Mouse (Mus musculus) liver, embryonic 14.5 days (tissue): Measurements from ENCODE around the gene Rprd2. TPM values are rescaled to one million over a fixed set of nuclear protein-coding genes. Genes with fewer than 3 reads are reported as not detected.

Experiments used
- ATAC-seq: fragments of 200-750 bp; cut with Nextera tagmentation; 2 replicates; pipeline ENCODE4 v1.8.0; 2017; ENCODE audit warnings: moderate number of reproducible peaks, mild to moderate bottlenecking, moderate library complexity; ENCODE audit not compliant: insufficient read depth
- DNase-seq, 3 experiments: peaks; one replicate each; pipeline ENCODE4 v3.0.0-alpha.2; 2012 to 2013; ENCODE audit warnings: low read depth in 3 of 3, low spot score in 3 of 3
- H3K27ac ChIP-seq: fragments of 300-500 bp; sonication (generic); 2 replicates; pipeline ENCODE4 v1.5.1; 2014; ENCODE audit warnings: moderate library complexity, mild to moderate bottlenecking, control low read depth, inconsistent platforms
- H3K27me3 ChIP-seq: fragments of 300-500 bp; sonication (generic); 2 replicates; pipeline ENCODE4 v1.6.1; 2014; ENCODE audit warnings: mild to moderate bottlenecking, low read length, moderate library complexity; ENCODE audit not compliant: control insufficient read depth, insufficient read depth
- H3K36me3 ChIP-seq: fragments of 300-500 bp; sonication (generic); replicated peaks from 2 replicates; pipeline ENCODE4 v1.6.1; 2014; ENCODE audit warnings: low read depth; ENCODE audit not compliant: control insufficient read depth, insufficient read depth
- H3K4me1 ChIP-seq, 2 experiments: fragments of 200-500 bp in 1 of 2; fragments of 300-500 bp in 1 of 2; sonication (generic) in 1 of 2; replicated peaks; 2 replicates each; pipeline ENCODE4 v1.6.1; 2012 to 2014; ENCODE audit warnings: antibody characterized with exemption in 1 of 2, inconsistent platforms in 1 of 2, low read length in 1 of 2; ENCODE audit not compliant: control insufficient read depth in 2 of 2, insufficient read depth in 2 of 2
- H3K4me2 ChIP-seq: fragments of 300-500 bp; sonication (generic); 2 replicates; pipeline ENCODE4 v1.6.1; 2014; ENCODE audit warnings: low read depth, mild to moderate bottlenecking, control low read depth, moderate library complexity
- H3K4me3 ChIP-seq, 2 experiments: fragments of 200-500 bp in 1 of 2; fragments of 300-500 bp in 1 of 2; sonication (generic) in 1 of 2; 2 replicates each; pipeline ENCODE4 v1.5.1; 2012 to 2014; ENCODE audit warnings: low read depth in 2 of 2, low read length in 2 of 2, mild to moderate bottlenecking in 2 of 2, control low read depth in 1 of 2, inconsistent platforms in 1 of 2, moderate library complexity in 1 of 2; ENCODE audit not compliant: insufficient read depth in 1 of 2
- H3K9ac ChIP-seq: fragments of 300-500 bp; sonication (generic); replicated peaks from 2 replicates; pipeline ENCODE4 v1.6.1; 2014; ENCODE audit warnings: mild to moderate bottlenecking, control low read depth, moderate library complexity
- H3K9me3 ChIP-seq: fragments of 300-500 bp; sonication (generic); 2 replicates; pipeline ENCODE4 v1.6.1; 2016; ENCODE audit warnings: low read length, mixed read lengths; ENCODE audit not compliant: control insufficient read depth
- CTCF ChIP-seq: IDR thresholded peaks from 2 replicates; pipeline ENCODE4 v1.5.1; 2016; ENCODE audit warnings: antibody characterized with exemption, low read depth, control low read depth
- EP300 ChIP-seq: IDR thresholded peaks from 2 replicates; pipeline ENCODE4 v1.6.1; 2016; ENCODE audit warnings: antibody characterized with exemption, low read depth
- WGBS: fragments of 180-500 bp; shearing (Covaris S2); extraction: QIAGEN DNeasy Blood & Tissue Kit; methylation state at CpG from one replicate; pipeline ENCODE4 v1.1.7; 2014; ENCODE audit not compliant: insufficient replicate concordance; 5-methylcytosine and 5-hydroxymethylcytosine counted together
- polyA plus RNA-seq, 2 experiments: library from polyadenylated mRNA; depleted of rRNA in 1 of 2; stranded (reverse) in 1 of 2; unstranded in 1 of 2; fragments of >200 nt; fragmentation: Nextera tagmentation in 1 of 2; extraction: Ambion mirVana in 1 of 2; gene quantifications; 2 replicates each; pipeline versions ENCODE4 v1.2.1 to v1.2.3; 2012 to 2014

Gene Rprd2
- polyA plus RNA-seq, 2 experiments, result 5.3 to 6.6 TPM

DNA sequence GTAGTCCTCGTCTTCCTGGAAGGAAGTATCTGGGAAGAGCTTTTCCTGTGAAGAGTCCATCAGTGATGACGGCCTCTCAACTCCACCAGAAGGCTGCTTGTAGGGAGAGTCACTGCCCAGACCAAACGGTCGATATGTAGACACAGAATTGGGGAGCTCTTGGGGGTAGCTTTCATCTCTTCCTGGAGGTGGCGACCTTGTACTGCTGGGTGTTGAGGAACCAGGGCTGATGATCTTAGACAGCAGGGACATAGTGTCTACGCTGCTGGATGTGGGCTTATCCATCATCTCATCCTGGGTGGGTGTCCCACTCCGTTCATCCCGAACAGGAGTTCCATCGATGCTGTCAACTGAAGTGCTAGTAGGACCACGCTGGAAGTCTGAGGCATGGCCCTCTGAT is 53.1 kb downstream of the Rprd2 start:
- H3K9ac ChIP-seq, result no peak overlapping the region
- no peak overlapping the region for H3K27ac ChIP-seq
- no peaks in the 10 kb centered on the region for H3K9me3 ChIP-seq
- peaks cover 27% of the 10 kb centered on the region for H3K36me3 ChIP-seq
- TF ChIP-seq EP300 (no peak), CTCF (peak; percentile 52)
- no peak overlapping the region for H3K4me2 ChIP-seq
- no peak for DNase-seq
- no peaks in the 10 kb centered on the region for H3K27me3 ChIP-seq
- no peaks in the 10 kb centered on the region for H3K4me1 ChIP-seq
- WGBS, result 80% methylated on average over 10 of the region's 10 CpGs
- no peak for ATAC-seq
- no peak overlapping the region for H3K4me3 ChIP-seq

- H3K4me1 ChIP-seq, result no peaks in the 10 kb centered on the region
- H3K4me2 ChIP-seq, result no peak overlapping the region
- no peaks in the 10 kb centered on the region for H3K9me3 ChIP-seq
- no peaks in the 10 kb centered on the region for H3K27me3 ChIP-seq
- 89% methylated on average over 10 of the region's 10 CpGs for WGBS
- H3K4me3 ChIP-seq, result no peak overlapping the region
- ATAC-seq, result no peak
- TF ChIP-seq CTCF (no peak), EP300 (no peak)
- no peak overlapping the region for H3K27ac ChIP-seq
- DNase-seq, result no peak
- no peak overlapping the region for H3K9ac ChIP-seq
- H3K36me3 ChIP-seq, result peaks cover 22% of the 10 kb centered on the region
Observed at GRCm38 (mm10) chr3:95763811-95764210, 54.9 kb downstream of the Rprd2 start.

DNA sequence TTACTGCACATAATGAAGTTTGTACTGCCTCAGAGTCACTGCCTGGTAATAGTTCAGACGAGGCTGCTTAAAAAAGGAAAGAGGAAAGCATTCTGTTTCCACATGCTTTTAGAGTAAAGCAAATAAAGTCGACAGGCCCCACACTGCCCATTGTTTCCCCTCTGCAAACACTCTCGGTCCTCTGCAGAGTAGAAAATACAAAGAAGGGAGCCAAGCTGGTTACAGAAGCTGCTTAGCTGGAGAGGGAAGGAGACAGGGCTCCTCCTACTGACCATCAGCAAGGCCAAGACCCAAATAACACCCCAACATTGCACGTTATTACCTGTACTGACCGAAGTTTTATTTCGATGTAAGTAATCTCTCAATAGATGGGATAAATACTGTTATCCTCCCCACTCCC is 55.7 kb downstream of the Rprd2 start:
- no peaks in the 10 kb centered on the region for H3K9me3 ChIP-seq
- no peaks in the 10 kb centered on the region; the same call in 1 of the 2 replicates for H3K27me3 ChIP-seq
- TF ChIP-seq CTCF, result no peak
- no peak for TF ChIP-seq EP300
- no peak overlapping the region for H3K4me3 ChIP-seq
- H3K36me3 ChIP-seq, result peaks cover 20% of the 10 kb centered on the region
- H3K9ac ChIP-seq, result no peak overlapping the region
- DNase-seq, result no peak
- 59% methylated on average over 6 of the region's 6 CpGs for WGBS
- ATAC-seq, result no peak
- H3K27ac ChIP-seq, result no peak overlapping the region
- no peak overlapping the region for H3K4me2 ChIP-seq
- no peaks in the 10 kb centered on the region for H3K4me1 ChIP-seq

- Histone ChIP-seq H3K4me2 (no peak overlapping the region), H3K4me3 (no peak overlapping the region), H3K36me3 (peaks cover 20% of the 10 kb centered on the region), H3K4me1 (no peaks in the 10 kb centered on the region), H3K27me3 (no peaks in the 10 kb centered on the region; the same call in 1 of the 2 replicates), H3K27ac (no peak overlapping the region), H3K9me3 (no peaks in the 10 kb centered on the region), H3K9ac (no peak overlapping the region)
- ATAC-seq (no peak), DNase-seq (no peak)
- TF ChIP-seq EP300 (no peak), CTCF (no peak)
- WGBS, result 67% methylated on average over 4 of the region's 4 CpGs
Observed at GRCm38 (mm10) chr3:95761771-95762170, 56.9 kb downstream of the Rprd2 start.

DNA sequence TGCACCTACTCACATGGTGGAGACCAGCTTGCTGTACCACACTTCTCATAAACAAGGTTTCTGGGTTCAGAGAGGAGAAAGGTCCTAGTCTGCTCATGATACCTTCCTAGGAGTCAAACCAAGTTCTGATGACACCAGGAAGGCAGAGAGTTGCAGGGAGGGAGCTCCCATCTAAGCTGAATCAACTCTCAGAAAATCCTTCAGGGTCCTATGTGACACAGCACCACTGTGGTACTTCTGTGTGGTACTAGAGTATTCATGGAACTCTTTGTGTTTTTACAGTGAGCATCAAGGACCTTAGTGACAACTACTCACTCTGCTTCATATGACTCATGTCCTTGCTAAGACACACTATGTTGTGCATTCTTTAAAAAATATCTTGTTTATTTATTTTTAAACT is 58.0 kb downstream of the Rprd2 start:
- Histone ChIP-seq H3K9ac (no peak overlapping the region), H3K27me3 (no peaks in the 10 kb centered on the region; the same call in 1 of the 2 replicates), H3K9me3 (no peaks in the 10 kb centered on the region), H3K4me3 (no peak overlapping the region), H3K4me1 (no peaks in the 10 kb centered on the region), H3K36me3 (peaks cover 13% of the 10 kb centered on the region), H3K4me2 (no peak overlapping the region), H3K27ac (no peak overlapping the region)
- ATAC-seq (no peak), DNase-seq (no peak)
- no peak for TF ChIP-seq CTCF
- no peak for TF ChIP-seq EP300
